8 mouse cellular contexts compared by ENCODE assay signal in genomic region chr5:28465099-28465406, GRCm38 (mm10). TPM values are rescaled to one million over a fixed set of nuclear protein-coding genes. Genes with fewer than 3 reads are reported as not detected.
DNase-seq lines count a peak whose midpoint lies in the region; ATAC-seq and TF ChIP-seq lines count a peak whose summit lies in the region.

No protein-coding gene starts in this region.

- peak overlapping the region; percentile 4 for H3K4me3 ChIP-seq in lung, adult 2 months (replicated peaks; ENCODE audit: extremely low read depth, low read depth, low read length)
- peak overlapping the region; percentile 58 for H3K4me3 ChIP-seq in forebrain, embryonic 10.5 days
- peak overlapping the region; percentile 50 for H3K4me3 ChIP-seq in kidney, embryonic 14.5 days (ENCODE audit: low read length)
- H3K4me3 ChIP-seq in liver, embryonic 13.5 days (replicated peaks), result no peak overlapping the region

- 2% methylated on average over 29 of the region's 29 CpGs for WGBS in lung, adult 2 months
- WGBS in forebrain, embryonic 10.5 days, result 0% methylated on average over 29 of the region's 29 CpGs
- WGBS in kidney, embryonic 14.5 days, result under 1% methylated on average over 29 of the region's 29 CpGs
- WGBS in liver, embryonic 13.5 days (ENCODE audit: insufficient replicate concordance), result 2% methylated on average over 29 of the region's 29 CpGs

- H3K27ac ChIP-seq in forebrain, embryonic 10.5 days, result peak overlapping the region; percentile 66; the same call in 1 of the 2 replicates
- no peak overlapping the region for H3K27ac ChIP-seq in kidney, embryonic 14.5 days (ENCODE audit: low read depth, low read length)
- H3K27ac ChIP-seq in liver, embryonic 13.5 days, result no peak overlapping the region

- no peaks in the 10 kb centered on the region for H3K36me3 ChIP-seq in forebrain, embryonic 10.5 days (replicated peaks)
- H3K36me3 ChIP-seq in kidney, embryonic 14.5 days (ENCODE audit: control insufficient read depth, insufficient read depth, low read length), result no peaks in the 10 kb centered on the region
- H3K36me3 ChIP-seq in liver, embryonic 13.5 days, result no peaks in the 10 kb centered on the region

- H3K4me1 ChIP-seq in lung, adult 2 months (ENCODE audit: control insufficient read depth, insufficient read depth, low read length), result no peaks in the 10 kb centered on the region; the same call in 1 of the 2 replicates
- peaks cover 70% of the 10 kb centered on the region for H3K4me1 ChIP-seq in forebrain, embryonic 10.5 days
- peaks cover 9% of the 10 kb centered on the region for H3K4me1 ChIP-seq in kidney, embryonic 14.5 days (ENCODE audit: control insufficient read depth, insufficient read depth, low read length)
- 0 out of 2 replicates have a peak, but pooled peaks cover 4% of the 10 kb centered on the region for H3K4me1 ChIP-seq in liver, embryonic 13.5 days (replicated peaks)

- H3K9me3 ChIP-seq in forebrain, embryonic 10.5 days, result no peaks in the 10 kb centered on the region
- H3K9me3 ChIP-seq in kidney, embryonic 14.5 days (ENCODE audit: control insufficient read depth, low read length), result no peaks in the 10 kb centered on the region
- no peaks in the 10 kb centered on the region for H3K9me3 ChIP-seq in liver, embryonic 13.5 days (replicated peaks)

- ATAC-seq in kidney, embryonic 14.5 days (ENCODE audit: low FRiP score, low TSS enrichment), result peak; percentile 21
- ATAC-seq in liver, embryonic 13.5 days (ENCODE audit: low read depth), result no peak
- ATAC-seq in megakaryocyte progenitor cell, adult 5-6 weeks (replicated peaks; ENCODE audit: poor library complexity), result no peak

- TF ChIP-seq POLR2A in lung, adult 2 months (IDR thresholded peaks at IDR 0.05; ENCODE audit: borderline replicate concordance, extremely low read depth, low read depth, low read length), result no peak

- H3K27me3 ChIP-seq in forebrain, embryonic 10.5 days (ENCODE audit: poor library complexity, severe bottlenecking), result peaks cover 100% of the 10 kb centered on the region
- peaks cover 96% of the 10 kb centered on the region for H3K27me3 ChIP-seq in kidney, embryonic 14.5 days (ENCODE audit: control insufficient read depth, insufficient read depth, low read length)
- H3K27me3 ChIP-seq in liver, embryonic 13.5 days, result peaks cover 97% of the 10 kb centered on the region

- H3K9ac ChIP-seq in kidney, embryonic 14.5 days (ENCODE audit: low read depth, low read length), result peak overlapping the region; percentile 57; the same call in 1 of the 2 replicates
- H3K9ac ChIP-seq in liver, embryonic 13.5 days, result no peak overlapping the region

- no peak for TF ChIP-seq CTCF in lung, adult 2 months (IDR thresholded peaks at IDR 0.05; ENCODE audit: insufficient read depth, low read length)

- H3K4me2 ChIP-seq in kidney, embryonic 14.5 days (replicated peaks; ENCODE audit: low read depth, low read length), result peak overlapping the region; percentile 89
- peak overlapping the region; percentile 55 for H3K4me2 ChIP-seq in liver, embryonic 13.5 days

- peak; percentile 35 for DNase-seq in lung, adult 2 months
- no peak for DNase-seq in lung, postnatal 14 days
- DNase-seq in forebrain, embryonic 10.5 days (ENCODE audit: extremely low spot score, low spot score), result peak; percentile 32
- DNase-seq in liver, embryonic 13.5 days, result no peak
- DNase-seq in retina, postnatal 1 day, result peak; percentile 61
- DNase-seq in thymus, postnatal 10 days (ENCODE audit: low spot score in 2 of 2), result no peak

RNA-seq across cellular contexts. Expression of gene Shh, which starts 2.0 kb away (rescaled TPM):
- 7.7 and 11.9 TPM in 2 replicates for polyA plus RNA-seq in lung, adult 2 months (2012; rRNA removed)
- polyA plus RNA-seq in forebrain, embryonic 10.5 days (2016; fragmentation: Nextera tagmentation; extraction: Ambion mirVana), result 2.3 and 2.6 TPM in 2 replicates
- polyA plus RNA-seq in kidney, embryonic 14.5 days (2014; fragmentation: Nextera tagmentation; extraction: Ambion mirVana), result 0.50 and 0.99 TPM in 2 replicates
- polyA plus RNA-seq in liver, embryonic 13.5 days (2015; fragmentation: Nextera tagmentation; extraction: Ambion mirVana), result 0.08 TPM in 1 of 2 replicates, not detected in the other
- not detected in 2 replicates for total RNA-seq in megakaryocyte progenitor cell, adult 5-6 weeks (2015)
- not detected in 2 replicates for total RNA-seq in megakaryocyte progenitor cell, adult 5-6 weeks (2017)

Comparison
In these comparisons a context has a peak if more than half of its experiments do, and no peak if none do; other contexts are left out.
1. DNase-seq: peak in lung, adult 2 months (single experiment), forebrain, embryonic 10.5 days (single experiment) and retina, postnatal 1 day (single experiment); none in lung, postnatal 14 days (single experiment), liver, embryonic 13.5 days (single experiment) and thymus, postnatal 10 days (0 of 2).